Mouse (Mus musculus): ENCODE data around the gene Gm10320.

The Gm10320 gene

DNA sequence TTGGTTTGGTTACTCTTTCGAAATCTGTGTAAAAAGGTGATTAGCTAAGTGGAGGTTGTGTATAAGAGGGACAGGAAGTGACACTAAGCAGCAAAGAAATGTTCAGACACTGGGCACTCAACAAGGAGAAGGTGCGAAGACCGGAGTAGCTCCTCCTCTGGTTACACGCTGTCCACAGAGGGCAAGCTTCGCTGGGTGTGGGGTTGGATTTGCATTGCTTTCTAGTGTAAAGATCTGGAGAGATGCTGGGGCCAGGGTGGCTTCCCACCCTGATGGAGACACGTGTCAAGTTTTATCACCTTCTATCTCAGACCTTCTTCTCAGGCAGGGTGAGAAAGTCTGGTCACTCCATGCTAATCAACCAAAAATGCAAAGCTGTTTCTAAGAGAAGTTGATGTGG lies 20.0 kb downstream of the Gm10320 start:
- no peak for DNase-seq (ENCODE audit: low read depth in 1 of 2, low spot score in 2 of 2)

DNA sequence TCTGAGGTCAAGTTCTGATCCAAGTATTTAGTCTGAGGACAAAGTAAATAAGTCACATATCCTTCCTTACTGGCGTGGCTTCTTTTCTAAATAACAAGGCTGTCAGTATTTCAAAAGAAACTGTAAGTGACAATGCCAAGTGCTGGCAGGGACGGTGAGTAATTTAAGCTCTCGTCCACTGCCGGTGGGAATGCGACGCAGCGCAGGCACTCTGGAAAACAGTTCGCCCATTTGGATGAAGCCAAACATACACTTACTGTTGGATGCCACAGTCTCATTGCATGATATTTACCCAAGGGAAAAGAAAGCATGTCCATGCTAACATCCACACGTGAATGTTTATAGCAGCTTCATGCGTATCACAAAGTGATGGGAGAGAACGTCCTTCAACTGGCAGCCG lies 21.5 kb downstream of the Gm10320 start:
- no peak for DNase-seq (ENCODE audit: low read depth in 1 of 2, low spot score in 2 of 2)

DNA sequence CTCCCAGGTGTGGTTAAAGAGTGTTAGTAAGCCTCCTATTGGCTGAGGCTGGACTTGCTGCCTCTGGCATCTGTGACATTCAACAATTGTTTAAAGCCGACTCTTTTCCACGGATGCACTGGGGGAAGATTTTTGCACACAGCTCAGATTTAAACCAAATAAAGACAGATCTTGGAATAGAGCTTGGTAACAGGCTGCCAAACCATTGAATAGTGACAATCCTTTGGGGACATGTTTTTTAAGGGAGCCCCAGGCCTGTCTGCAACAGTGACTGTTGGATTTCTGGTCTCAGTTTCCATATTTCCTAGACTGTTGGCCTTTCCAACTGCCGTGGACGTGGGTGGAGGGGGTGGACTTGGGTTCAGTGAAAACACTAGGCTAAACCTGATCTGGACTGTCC lies 21.9 kb downstream of the Gm10320 start:
- DNase-seq (ENCODE audit: low read depth in 1 of 2, low spot score in 2 of 2) = no peak

DNA sequence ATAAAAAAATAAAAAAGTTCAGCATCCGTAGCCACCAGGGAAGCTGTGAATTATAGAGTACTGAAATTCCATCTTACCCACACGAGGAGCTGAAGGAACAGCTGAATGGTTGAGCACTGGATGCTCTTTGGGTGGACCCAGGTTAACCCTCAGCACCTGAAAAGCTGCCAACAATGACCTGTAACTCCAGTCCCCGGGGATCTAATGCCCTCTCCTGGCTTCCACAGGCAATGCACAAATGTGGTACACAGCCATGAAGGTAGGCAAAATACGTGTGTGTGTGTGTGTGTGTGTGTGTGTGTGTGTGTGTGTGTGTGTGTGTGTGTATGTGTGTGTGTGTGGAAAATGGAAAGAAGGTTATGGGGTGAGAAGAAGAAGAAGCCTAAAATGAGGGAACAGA lies 30.3 kb downstream of the Gm10320 start:
- DNase-seq (ENCODE audit: low read depth in 1 of 2, low spot score in 2 of 2) = no peak

DNA sequence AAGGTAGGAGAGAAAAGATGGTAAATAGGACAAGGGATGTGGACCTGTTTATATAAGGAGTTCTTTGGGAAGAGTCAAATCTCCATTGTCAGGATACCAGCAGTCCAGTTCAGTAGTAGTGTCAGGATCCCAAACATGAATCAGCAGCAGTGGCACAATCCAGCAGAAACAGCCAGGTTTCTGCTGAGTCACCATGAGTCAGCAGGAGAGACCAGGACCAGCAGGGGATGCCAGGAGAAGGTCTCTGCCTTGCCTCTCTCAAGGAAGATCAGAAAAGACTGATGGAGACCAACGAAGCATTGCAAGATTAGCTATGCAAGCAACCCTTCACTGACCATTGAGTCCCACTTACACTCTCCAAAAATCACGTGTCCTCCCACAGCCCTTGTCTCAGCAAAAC lies 35.4 kb downstream of the Gm10320 start:
- no peak for DNase-seq (ENCODE audit: low read depth in 1 of 2, low spot score in 2 of 2)

DNA sequence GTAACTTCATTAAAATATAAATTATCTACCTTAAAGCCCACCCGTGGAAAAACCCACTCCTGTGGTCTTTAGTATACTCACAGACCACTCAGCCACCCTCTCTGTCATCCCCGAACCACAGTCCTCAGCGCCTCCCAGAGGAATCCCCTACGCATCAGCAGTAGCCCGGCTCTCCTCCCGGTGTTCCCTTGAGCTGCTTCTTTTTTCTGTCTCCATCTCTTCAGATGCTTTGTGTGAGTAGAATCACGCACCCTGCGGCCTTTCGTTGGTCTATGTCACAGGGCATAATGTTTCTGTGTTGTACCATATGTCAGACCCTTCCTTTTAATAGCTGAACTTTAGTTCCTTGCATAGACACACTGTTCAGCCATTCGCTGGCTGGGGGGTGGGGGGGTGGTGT lies 36.2 kb downstream of the Gm10320 start:
- no peak for DNase-seq (ENCODE audit: low read depth in 1 of 2, low spot score in 2 of 2)

DNA sequence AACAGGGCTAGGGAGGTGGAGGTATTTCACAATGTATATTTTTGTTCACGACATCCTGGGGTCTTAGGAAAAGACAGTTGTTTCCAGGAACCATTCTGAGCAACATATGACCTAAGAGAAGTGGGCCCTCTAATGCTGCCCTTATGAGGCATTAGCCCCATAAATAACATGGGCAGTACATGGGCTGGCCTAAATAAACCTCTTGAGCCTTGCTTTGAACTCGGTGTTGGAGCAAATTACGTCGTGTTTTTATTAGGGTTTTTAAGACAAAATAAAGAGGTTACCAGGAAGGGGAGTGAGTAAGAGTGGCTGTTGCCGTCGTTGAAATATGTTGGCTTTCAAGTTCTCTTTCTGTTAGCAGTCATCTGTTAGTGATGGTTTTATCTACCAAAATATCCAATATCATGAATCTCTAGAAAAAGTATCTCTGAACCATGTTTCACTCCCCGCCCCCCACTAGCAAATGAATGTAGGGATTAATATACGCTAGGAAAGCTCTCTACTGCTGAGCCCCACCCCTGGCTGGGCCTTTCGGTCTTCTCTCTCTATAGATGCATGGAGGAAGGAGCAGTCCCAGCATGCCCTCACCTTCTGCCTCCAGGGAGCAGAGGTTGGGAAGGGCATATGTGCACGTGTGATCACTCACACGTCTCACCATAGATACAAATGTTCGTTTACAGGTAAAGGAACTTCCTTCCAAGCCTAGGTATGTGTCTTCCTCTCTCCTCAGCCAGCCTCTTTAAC lies 37.4 kb downstream of the Gm10320 start:
- DNase-seq (ENCODE audit: low read depth in 1 of 2, low spot score in 2 of 2) = no peak

DNA sequence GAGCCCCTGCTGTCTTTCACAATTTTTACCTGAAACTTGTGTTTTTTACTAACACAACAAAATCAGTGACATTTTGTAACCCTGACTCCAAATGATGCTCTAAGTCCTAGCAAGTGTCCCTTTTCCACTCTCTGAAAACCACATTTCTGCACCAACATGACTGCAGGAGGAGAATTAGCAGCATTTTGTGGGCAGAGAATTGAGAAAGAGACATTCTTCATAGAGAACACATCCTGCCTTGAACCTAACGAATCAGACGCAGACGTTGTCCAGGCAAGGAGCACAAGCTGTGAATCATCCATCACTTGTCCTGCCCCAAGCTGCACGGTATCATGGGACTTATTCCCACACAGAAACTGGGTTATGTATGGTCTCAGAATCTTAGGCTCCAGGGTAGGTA lies 38.7 kb downstream of the Gm10320 start:
- DNase-seq (ENCODE audit: low read depth in 1 of 2, low spot score in 2 of 2) = no peak

DNA sequence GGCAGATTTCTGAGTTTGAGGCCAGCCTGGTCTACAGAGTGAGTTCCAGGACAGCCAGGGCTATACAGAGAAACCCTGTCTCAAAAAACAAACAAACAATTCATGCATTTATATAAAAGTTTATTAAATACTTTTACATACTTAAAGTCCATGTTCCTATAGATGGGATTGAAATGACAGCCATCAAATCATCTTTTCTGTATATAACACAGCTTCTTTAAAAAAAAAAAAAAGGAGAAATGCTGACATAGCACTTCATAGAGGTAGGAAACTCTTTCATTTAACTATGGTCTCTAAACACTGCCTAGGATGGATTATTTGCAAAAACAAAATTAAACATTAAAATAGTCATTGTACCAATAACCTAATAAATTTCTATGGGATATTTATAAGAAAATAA lies 43.1 kb downstream of the Gm10320 start:
- no peak for DNase-seq (ENCODE audit: low read depth in 1 of 2, low spot score in 2 of 2)

DNA sequence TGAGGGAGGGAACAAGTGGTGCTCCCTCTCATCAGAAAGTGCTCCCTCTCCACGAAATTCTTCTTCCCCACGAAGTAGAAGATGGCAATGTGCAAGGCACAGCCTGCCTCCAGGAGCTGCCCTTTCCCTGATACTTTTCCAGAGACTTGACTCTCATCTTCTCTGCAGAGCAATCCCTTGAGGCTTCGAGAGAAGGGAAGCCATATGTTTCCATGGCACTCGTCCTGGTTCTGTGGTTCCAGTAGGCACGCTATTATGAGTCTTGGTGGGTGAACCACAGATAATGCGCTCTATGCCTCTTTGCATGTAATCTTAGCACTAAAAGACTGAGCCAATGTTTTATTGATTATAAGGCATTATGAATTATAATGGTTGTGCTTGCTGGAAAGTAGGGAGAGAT lies 44.1 kb downstream of the Gm10320 start:
- DNase-seq (ENCODE audit: low read depth in 1 of 2, low spot score in 2 of 2) = no peak

DNA sequence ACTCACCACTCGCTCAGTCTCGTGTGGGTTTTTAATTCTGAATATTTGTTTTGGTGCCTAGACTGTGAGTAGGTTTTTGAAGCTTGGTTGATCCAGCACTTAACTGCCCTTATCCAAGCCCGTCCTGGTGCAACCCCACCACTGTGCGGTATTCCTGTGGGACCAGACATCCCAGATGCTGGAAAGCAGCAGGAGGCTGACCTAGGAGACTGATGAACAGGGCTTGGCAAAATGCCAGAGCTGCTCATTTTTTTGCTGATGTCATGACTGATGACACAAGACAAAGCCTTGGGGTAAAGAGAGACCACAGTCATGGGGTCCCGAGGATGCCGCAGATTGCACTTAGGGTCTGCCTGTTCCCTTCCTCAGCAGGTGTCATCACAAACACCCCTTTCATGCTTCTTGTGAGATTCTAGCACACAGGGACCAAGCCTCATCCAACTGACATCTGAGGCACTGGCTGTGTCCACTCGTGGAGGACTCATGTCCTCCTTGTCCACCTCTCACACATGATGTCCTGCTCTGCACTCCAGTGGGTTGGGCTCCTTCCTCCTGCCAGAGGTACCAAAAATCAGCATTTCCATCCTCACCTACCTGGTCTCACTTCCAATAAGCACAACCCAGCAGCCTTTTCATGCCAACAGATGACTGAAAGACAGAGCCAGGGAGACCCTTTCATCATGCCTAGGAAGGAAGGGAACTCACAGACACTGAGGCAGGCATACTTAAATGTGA lies 46.2 kb downstream of the Gm10320 start:
- no peak for DNase-seq (ENCODE audit: low read depth in 1 of 2, low spot score in 2 of 2)

DNA sequence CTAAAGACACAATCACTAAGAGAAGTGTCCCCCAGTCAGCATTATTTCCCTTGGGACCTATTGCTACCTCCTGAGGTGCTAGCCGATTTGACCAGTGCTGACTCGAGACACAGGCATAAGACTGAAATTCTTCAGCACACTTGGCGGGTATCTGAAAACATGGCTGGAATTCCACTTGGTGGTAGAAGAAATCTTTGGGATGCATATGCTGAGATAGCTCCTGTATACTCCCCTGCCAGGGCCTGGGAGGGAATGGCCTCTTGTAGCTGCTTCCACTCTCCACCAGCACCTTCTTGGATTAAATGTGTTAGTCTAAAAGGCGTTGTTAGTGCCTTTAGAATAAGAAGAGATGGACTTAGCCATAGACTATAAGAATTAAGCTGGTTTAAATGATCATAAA lies 50.8 kb downstream of the Gm10320 start:
- no peak for DNase-seq (ENCODE audit: low read depth in 1 of 2, low spot score in 2 of 2)

DNA sequence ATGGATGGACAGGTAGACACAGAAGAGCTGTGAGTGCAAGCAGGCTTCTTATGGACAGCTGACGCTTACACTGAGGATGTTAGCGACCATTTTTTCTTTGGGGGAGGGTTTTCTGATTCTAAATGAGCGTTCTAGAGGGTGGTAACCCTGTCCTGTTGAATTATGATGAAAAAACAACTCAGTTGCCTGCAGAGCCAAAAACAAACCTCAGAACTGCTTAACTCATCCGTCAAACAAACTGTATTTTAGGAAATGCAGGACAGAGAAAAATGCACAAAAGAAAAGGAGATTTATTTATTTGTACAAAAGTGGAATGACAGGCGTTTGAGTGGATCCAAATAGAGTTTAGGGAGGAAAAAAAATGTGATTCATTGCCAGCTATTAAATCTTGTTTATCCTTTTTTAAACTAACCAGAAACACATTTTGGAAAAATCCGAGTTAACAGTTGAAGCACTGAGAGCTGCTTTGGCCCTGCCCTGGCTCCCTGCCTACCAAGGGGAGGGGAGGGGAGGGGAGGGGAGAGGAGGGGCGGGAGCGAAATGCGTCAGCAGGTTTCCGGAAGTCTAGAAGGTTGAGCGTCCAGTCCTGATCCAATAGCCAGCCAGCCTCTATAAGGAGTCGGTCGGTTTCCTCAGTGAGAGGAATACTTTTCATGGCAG lies 51.4 kb downstream of the Gm10320 start:
- DNase-seq (ENCODE audit: low read depth in 1 of 2, low spot score in 2 of 2) = no peak

Data from monocyte, adult 2 months (primary cell).